Mouse (Mus musculus) adipose tissue, adult 10 weeks (tissue): ENCODE measurements around the gene Gm3448. TPM values are rescaled to one million over a fixed set of nuclear protein-coding genes. Genes with fewer than 3 reads are reported as not detected.

ENCODE experiments used
- polyA plus RNA-seq: library from polyadenylated mRNA; stranded (reverse); fragments of 350-450 nt; fragmentation: Illumina TruSeq; extraction: RNeasy Lipid Tissue Mini Kit (QIAGEN cat#74804); gene quantifications from one replicate; pipeline ENCODE4 v1.2.3, GENCODE M21; 2014; ENCODE audit warnings: low read depth, low replicate concordance

Gene Gm3448
- polyA plus RNA-seq = 24.5 TPM

DNA sequence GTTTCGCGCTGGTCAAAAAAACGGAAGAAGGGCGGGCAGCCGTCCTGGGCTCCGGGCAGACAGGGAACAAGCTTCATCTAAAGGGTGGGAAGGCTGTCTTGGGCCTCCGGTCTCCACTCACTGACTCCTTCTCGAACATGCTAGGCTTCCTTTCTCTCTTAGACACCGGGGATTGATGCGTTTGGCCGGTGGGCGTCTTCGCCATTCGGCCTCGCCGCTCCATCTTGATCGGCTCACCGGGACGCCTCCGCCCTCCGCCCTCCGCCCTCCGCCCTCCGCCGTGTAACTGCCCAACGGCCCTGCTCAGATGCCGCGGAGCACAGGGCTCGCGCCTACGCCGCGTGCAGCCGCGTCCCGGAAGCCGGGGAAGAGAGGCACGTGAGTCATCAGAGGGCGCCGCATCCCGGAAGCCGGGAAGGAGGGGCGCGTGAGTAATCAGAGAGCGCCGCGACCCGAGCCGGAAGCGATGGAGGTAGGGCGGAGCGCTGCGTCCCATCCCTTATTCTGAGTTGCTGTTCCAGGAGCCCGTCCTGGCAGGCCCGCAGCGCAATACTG is at the start of gene Gm3448, which contains the start of the genes Ermard and Tcte3:
Gm3448 (minus strand) TSS at position 363 of the 555 bp plus-strand sequence.
Ermard (plus strand) TSS at position 34 of the 555 bp plus-strand sequence.
Tcte3 (minus strand) TSS at position 314 of the 555 bp plus-strand sequence.

GRCm38 (mm10) chr17:15009706-15010413 is 31.5 kb downstream of the Gm3448 start, which contains the start of gene Gm3435:
Gene Gm3435, plus strand, starts transcription at chr17:15010176.

DNA sequence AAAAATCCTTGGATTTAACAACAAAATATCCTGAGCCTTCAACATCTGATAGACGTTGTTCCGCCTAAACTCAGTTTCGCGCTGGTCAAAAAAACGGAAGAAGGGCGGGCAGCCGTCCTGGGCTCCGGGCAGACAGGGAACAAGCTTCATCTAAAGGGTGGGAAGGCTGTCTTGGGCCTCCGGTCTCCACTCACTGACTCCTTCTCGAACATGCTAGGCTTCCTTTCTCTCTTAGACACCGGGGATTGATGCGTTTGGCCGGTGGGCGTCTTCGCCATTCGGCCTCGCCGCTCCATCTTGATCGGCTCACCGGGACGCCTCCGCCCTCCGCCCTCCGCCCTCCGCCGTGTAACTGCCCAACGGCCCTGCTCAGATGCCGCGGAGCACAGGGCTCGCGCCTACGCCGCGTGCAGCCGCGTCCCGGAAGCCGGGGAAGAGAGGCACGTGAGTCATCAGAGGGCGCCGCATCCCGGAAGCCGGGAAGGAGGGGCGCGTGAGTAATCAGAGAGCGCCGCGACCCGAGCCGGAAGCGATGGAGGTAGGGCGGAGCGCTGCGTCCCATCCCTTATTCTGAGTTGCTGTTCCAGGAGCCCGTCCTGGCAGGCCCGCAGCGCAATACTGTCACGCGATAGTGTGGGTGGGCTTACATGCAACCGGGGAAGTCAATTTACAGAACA is 62.8 kb downstream of the Gm3448 start, which contains the start of the genes 9030025P20Rik and Gm3417:
9030025P20Rik (plus strand) TSS at position 107 of the 677 bp plus-strand sequence.
Gm3417 (minus strand) TSS at position 429 of the 677 bp plus-strand sequence.

DNA sequence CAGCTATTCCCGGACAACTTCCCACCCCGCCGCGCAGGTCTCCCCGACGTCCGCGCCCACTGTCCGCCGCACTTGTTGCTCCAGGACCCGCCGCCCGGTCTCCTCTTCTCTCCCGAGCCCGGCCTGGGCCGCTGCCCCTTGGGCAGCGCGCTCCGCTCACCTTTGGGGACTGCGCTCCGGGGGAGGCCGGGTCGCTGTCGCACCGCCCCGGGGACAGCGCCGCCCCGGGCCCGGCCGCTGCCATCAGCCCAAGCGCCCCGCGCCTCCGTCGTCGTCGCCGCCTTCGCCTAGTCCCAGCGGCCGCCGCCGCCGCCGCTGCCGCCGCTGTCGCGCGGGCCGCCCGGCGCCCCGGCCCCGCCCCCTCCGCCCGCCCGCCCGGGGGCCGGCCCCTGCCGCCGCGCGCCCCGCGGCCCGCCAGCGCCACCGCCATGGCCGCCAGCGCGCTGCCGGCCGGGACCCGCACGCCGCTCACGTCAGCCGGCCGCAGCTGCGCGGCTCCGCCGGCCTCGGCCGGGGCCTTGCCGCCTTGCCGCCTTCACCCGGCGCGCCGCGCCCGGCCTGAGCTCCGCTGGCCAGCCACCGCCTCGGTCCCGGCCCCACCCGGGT is 80.3 kb downstream of the Gm3448 start, which contains the start of gene Phf10:
Phf10 (minus strand) TSS at position 323 of the 606 bp plus-strand sequence.

Other genes starting within 250 kb of the Gm3448 start
- 14.2 TPM for gene Wdr27, start 98.4 kb downstream of the Gm3448 start, polyA plus RNA-seq
- gene 1600012H06Rik, start 98.4 kb downstream of the Gm3448 start, polyA plus RNA-seq = 27.2 TPM
- gene Phf10, start 80.3 kb downstream of the Gm3448 start, polyA plus RNA-seq = 51.8 TPM
- gene 9030025P20Rik, start 63.1 kb downstream of the Gm3448 start, polyA plus RNA-seq = 12.2 TPM
- 30.8 TPM for gene Gm3417, start 62.7 kb downstream of the Gm3448 start, polyA plus RNA-seq
- 6.9 TPM for gene Gm3435, start 31.4 kb downstream of the Gm3448 start, polyA plus RNA-seq
- gene Ermard, start 329 bp downstream of the Gm3448 start, polyA plus RNA-seq = 63.7 TPM
- gene Tcte3, start within 50 bp of the Gm3448 start, polyA plus RNA-seq = 23.1 TPM